Mouse (Mus musculus): ENCODE data around the gene Plppr2. TPM values are rescaled to one million over a fixed set of nuclear protein-coding genes. Genes with fewer than 3 reads are reported as not detected.

The Plppr2 gene
- total RNA-seq, 2 experiments from 2014 or later: 1.4 TPM; not detected in 1

DNA sequence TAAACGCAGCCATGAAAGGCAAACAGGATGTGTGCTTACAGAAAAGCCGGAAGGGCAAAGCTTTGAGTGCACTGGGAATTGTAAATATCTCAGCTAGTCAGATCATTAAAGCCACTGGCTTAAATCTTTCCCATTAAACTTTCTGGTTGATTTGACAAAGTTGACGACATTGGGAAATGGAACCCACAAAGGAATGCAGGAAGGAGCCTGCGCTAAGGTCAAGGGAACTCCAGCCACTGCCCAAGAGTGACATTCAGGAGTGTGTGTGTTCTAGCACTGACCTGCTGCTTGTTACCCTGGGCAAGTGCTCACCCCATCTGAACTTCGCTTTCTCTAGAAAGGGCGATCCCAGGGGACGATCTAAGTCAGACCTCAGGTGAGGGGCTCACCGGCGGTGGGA lies 23.3 kb downstream of the Plppr2 start:
- no peak for ATAC-seq (replicated peaks; ENCODE audit: poor library complexity, severe bottlenecking)

DNA sequence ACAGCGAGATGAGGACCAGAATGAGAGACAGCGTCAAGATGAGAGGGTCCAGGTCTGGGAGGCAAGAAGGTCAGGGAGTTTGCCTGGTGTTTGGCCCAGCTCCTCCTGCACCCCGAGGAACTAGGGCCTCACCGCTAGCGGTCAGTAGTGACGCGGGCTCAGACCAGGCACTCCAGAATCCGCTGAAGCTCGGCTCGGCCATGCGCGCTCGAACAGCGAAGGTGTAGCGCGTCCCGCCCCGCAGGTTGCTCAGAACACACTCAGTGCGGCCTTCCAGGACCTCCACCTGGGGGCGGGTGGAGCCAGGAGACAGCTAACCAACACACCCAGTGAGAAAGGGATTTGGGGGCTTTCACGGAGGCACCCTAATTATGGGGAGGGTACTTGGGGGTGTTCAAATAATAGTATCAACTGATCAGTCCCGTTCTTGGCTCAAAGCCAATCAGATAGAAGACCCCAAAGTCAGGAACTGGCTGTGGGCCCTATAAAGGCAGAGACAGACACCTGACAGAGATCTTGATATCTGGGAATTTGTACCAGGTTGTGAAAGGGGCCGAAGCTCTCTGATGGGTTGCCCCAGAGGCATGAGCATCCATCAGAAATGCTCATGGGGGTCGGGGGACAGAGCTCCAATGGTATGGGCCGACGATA lies 23.9 kb downstream of the Plppr2 start:
- ATAC-seq (replicated peaks; ENCODE audit: poor library complexity, severe bottlenecking): no peak

DNA sequence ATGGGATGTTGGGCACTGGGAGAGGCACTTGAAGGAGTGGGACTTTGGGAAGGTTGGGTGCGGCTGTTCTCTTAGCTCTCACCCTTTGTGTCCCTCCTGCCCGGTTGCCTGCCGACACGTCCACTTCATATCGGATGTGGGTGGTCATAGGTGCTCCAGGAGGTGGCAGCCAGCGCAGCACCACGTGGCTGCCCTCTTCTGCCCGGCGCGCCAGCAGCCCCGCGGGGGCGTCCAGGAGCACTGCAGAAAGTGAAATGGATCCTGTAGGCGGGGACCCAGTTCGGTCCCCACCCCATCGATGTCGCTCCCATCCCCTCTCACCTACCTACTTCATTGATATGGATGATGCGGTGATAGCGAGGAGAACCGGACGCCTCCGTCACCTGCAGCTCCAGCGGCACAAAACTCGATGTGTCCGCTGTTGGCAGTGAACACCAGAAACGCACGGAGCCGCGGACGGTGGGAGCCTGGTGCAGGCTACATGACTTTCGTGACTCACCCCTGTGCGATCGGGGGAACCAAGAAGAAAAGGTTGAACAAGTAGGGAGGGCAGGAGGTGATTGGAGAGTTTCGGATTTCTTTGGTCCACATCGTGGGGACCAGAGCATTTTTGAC lies 24.6 kb downstream of the Plppr2 start:
- peak; percentile 22; the same call in 1 of the 2 replicates for ATAC-seq (replicated peaks; ENCODE audit: poor library complexity, severe bottlenecking)

DNA sequence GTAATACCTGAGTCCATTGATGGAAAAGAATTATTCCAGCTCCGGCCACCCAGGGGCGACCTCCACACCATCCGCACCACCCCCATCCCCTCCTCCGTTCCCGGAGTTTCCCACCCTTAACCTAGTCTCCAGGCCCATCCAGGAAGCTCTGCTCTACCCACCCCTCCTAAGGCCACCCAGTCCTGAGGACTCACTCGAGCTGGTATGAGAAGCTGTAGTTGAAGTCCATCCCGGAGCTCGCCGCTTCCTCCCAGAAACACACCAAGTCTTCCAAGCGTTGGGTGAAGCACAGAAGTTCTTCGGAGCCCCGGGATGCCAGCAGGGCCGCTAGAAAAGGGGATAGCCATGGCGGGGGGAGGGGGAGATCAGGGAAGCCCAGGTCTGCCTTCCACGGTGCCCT lies 25.2 kb downstream of the Plppr2 start:
- no peak for ATAC-seq (replicated peaks; ENCODE audit: poor library complexity, severe bottlenecking)

DNA sequence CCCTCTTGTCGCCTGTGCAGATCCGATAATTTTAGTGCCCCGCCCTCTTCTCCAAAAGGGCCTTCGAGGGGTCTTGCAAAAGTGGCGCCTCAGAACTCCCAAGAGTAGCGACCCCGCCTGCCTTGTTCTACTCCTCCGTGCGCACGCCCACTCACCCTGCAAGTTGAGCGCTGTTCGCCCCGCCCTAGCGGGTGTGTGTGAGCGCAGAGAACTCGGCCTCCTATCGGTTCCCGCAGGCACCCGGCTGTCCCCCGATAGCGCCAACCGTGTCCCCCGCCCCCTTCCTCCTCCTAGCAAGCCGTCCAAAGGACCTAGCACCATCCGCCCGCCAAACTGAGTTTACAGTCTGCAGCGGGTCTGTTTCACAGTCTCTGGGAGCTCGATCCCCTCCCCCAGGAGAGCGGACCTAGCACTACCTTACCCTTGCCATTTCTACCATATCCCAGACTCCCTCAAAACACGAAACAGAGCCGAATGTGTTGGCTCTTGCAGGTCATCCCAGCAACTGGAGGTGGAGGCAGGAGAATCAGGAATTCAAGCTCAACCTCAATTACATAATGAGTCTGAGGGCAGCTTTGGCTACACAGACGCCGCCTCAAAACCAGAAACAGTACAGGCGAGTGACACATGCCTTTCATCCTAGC lies 25.7 kb downstream of the Plppr2 start:
- ATAC-seq (replicated peaks; ENCODE audit: poor library complexity, severe bottlenecking): peak; percentile 92

GRCm38 (mm10) chr9:21963417-21963816 lies 26.6 kb downstream of the Plppr2 start, which contains the start of gene Epor:
Gene Epor, minus strand, starts transcription at chr9:21963506.
- peak; percentile 9; the same call in 1 of the 2 replicates for ATAC-seq (replicated peaks; ENCODE audit: poor library complexity, severe bottlenecking)

GRCm38 (mm10) chr9:21968883-21969282 lies 32.0 kb downstream of the Plppr2 start:
- ATAC-seq (replicated peaks; ENCODE audit: poor library complexity, severe bottlenecking): no peak; the same call in 1 of the 2 replicates

DNA sequence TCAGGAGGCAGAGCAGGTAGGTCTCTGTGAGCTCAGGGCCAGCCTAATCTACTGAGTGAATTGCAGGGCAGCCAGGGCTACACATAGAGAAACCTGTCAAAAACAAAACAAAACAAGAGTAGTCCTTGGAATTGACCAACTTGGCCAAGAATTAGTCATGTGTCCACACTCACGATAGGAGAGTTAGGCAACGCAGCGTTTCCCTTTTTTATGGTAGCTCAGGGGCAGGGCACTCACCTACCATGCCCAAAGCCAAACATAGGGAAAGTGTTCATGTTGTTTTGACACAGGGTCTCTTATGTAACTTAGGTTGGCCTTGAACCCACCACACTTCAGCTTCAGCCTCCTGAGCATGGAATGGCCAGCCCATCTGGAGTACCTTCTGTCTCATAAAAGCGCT lies 32.5 kb downstream of the Plppr2 start:
- ATAC-seq (replicated peaks; ENCODE audit: poor library complexity, severe bottlenecking): peak; percentile 79

- no peak for ATAC-seq (replicated peaks; ENCODE audit: poor library complexity, severe bottlenecking)
Observed at GRCm38 (mm10) chr9:21976626-21977175, 39.9 kb downstream of the Plppr2 start.

GRCm38 (mm10) chr9:21977331-21977730 lies 40.5 kb downstream of the Plppr2 start:
- ATAC-seq (replicated peaks; ENCODE audit: poor library complexity, severe bottlenecking): no peak

- ATAC-seq (replicated peaks; ENCODE audit: poor library complexity, severe bottlenecking): peak; percentile 75
Observed at GRCm38 (mm10) chr9:21977972-21978371, 41.1 kb downstream of the Plppr2 start.

DNA sequence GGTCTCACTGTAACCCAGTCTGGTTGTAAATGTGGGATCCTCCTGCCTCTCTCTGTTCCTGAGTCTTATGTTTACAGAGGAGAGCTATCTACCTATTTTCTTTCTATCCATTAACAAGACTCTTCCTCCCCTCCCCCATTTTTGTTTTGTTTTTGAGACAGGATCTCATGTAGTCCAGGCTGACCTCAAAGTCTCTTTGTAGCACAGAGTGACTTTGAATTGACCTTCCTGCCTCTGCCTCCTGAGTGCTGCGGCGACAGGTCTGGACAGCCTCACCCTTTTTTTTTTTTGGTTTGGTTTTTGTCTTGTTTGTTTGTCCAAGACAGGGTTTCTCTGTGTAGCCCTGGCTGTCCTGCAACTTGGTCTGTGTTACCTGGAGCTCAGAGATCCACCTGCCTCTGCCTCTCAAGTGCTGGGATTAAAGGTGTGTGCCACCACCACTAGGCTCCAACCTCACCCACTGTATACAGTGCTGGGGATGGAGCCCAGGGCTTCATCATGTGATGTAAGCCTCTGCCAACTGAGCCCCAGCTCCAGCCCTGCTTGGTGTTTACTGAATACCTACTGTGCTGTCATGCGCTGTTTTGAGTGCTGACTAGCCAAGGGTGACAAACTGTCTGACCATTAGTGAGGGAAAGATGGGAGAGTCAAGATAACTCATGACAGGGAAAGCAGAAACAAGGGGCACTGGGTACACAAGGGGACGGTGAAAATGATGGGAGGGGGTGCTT lies 41.7 kb downstream of the Plppr2 start:
- no peak for ATAC-seq (replicated peaks; ENCODE audit: poor library complexity, severe bottlenecking)

DNA sequence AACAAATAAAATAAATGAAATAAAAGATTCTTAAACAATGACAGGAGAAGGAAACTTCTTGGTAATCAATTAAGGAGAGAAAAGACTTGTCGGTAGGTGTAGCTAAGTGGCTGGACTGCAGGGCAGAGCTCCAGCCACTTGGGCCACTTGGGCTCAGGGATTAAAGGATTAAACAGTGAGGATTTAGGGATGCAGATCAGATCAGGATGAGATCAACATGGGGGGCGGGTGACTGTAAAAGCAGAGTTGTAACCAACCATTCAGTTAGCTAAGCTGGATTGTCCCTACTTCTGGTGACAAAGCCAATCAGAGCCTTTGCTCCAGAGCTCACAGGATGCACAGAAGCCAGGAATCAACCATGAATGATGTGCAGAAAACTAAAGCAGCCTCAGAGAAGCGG lies 47.1 kb downstream of the Plppr2 start:
- ATAC-seq (replicated peaks; ENCODE audit: poor library complexity, severe bottlenecking): no peak

DNA sequence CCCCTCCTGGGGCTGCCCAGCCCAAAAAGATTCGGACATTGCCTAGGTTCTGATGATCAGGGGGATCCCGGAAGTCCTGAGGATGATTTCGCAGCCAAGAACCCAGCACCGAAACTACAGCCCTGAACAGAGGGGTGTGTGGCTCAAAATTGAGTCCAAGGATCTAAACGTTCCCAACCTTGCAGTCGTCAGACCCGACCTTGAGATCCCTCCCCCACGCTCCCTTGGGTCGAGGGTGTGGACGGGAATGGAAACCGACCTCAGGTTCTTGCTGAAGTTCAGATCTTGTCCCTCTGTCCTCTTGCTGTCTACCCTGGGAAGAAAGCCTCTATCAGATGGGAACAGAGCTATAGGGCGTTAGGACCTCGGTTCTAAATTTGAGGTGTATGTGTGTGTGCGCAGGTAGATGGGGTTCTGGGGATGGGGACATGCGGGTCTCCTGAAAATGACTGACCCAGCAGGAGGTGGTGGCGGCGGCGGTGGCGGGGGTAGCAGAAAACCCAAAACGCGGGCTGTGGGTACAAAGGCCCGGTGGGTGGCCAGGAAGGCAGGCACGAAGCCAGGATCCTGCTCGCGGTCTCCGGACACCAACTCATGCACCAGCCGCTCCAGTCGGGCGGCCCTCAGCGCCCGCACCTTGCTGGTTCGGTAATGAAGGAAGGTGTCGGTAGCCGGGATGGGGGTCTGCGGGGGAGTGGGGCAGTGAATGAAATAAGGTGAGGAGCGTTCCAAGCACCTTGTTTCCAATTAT lies 50.9 kb downstream of the Plppr2 start:
- no peak for ATAC-seq (replicated peaks; ENCODE audit: poor library complexity, severe bottlenecking)

DNA sequence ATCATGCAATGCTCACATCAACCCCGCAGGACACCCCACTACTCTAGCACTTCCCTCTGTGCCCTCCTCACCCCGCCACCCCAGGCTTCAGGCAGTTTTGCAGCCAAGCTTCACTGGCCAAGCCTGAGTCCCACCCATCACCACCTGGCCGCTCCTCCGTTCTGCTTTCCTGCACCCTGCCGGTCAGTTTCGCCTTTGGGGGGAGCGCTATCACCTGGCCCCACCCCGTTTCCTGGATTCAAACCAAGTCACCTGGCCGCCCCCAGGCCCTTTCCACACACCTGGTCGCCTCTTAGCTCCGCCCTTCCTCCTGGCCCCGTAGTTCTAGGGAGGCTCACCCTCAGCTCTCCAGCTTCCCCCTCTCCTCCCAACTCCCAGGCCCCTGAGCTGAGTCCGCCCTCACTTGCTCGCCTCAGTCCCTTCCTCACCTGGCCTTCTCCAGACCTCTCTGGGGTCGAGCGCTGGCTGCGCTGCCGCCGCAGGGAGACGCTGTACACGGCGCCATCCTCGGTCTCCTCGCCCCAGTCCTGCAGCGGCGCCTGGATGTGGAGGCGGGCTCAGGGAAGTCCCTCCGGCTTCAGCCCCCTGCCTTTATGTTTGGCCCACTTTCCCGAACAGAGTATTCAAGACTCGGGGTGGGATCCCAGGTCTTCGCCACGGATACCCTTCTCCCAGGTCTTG lies 51.7 kb downstream of the Plppr2 start:
- peak; percentile 43 for ATAC-seq (replicated peaks; ENCODE audit: poor library complexity, severe bottlenecking)

DNA sequence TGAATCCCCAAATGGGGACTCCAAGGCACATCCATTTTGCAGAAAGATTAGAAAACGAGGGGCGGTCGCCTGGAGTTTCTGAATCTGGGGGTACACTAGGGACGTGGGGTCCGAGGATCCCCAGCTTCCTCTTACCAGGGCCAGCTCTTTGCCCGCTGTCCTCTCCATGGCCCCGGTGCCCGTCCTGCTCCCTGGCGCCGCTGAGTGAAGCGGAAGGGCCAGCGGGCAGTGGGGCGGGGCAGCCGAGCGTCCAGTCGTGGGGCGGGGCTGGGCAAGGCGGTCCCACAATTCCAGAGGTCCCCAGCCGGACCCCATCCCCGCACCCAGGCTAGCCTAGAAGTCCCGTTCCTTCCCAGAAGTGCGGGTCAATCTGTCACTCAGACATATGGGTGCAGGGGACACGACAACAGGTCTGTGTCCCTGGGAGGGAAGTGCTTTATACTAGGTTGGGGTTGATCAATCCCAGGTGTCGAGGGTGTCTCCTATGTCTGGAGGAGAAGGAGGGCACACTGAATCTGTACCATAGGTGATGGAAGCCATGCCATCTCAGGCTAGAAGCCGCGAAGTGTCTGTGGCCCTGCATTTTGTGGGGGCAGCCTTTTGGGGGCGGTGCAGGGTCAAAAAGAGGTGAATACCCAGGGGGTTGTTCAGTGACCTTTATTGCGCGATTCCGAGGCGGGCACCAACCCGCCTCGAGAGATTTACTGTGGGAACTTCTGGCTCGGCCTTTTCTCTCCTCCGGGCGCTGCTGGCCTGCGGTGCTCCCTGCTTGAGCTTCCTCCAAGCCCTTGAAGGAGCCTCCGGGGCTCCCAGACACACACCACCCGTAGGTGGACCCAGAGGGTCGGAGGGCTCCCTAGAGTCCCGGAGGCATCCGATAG lies 52.6 kb downstream of the Plppr2 start, which contains the start of gene Rgl3:
Gene Rgl3 (minus strand): TSS at position 217 of the 881 bp plus-strand sequence.
- peak; percentile 37; the same call in 1 of the 2 replicates for ATAC-seq (replicated peaks; ENCODE audit: poor library complexity, severe bottlenecking)

- no peak for ATAC-seq (replicated peaks; ENCODE audit: poor library complexity, severe bottlenecking)
Observed at GRCm38 (mm10) chr9:21992227-21992626, 55.4 kb downstream of the Plppr2 start.

GRCm38 (mm10) chr9:21996178-21996867 lies 59.5 kb downstream of the Plppr2 start:
- no peak for ATAC-seq (replicated peaks; ENCODE audit: poor library complexity, severe bottlenecking)

All from granulocyte monocyte progenitor cell, adult 5-6 weeks (primary cell).